Mouse (Mus musculus) spleen, adult 2 months (tissue): ENCODE data around the gene Smyd3.

Experiments used
- CTCF ChIP-seq: fragments of 200-500 bp; IDR thresholded peaks from 2 replicates; pipeline ENCODE4 v1.5.1; 2011; ENCODE audit warnings: mild to moderate bottlenecking, inconsistent platforms; ENCODE audit not compliant: insufficient read depth, insufficient read length, insufficient replicate concordance; ENCODE audit errors: extremely low read depth
- POLR2A ChIP-seq: fragments of 200-500 bp; IDR thresholded peaks from 2 replicates; pipeline ENCODE4 v1.6.1; 2011; ENCODE audit warnings: low read depth, low read length, inconsistent platforms

DNA sequence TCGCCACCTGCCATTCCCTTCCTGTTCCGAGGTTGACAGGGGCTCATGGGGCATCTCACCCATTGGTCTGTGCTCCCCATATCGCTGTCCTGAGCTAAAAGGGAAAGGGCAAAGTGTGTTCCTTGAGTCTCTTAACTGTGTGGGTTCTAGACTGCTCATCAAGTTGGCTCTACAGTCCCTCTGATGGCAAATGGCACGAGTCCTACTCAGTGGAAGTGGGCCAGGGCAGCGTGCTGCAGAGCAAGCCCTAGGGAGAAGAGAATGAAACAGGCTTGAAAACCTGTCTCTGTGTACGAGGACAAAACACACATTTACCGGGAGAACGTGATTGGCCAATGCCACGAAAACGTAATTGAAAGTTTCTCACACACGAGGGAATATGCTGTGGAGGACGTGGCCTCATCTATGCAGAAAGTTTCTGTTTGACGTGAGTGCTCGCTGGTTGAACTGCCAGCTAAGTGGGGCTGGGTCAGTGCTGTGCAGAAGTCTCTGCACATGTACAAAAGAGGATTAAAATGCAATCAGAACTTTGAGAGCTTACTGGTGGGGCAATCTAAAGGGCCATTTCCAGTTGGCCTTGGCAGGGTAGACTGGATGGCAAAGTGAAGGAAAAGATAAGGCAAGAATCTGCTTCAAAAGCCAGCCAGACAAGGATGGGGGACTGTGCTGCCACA is 476.5 kb downstream of the Smyd3 start:
- TF ChIP-seq POLR2A (no peak), CTCF (no peak)
